Mouse (Mus musculus) lung, postnatal 0 days (tissue): Measurements from ENCODE around the gene Mrpl14.

Experiments
- CTCF ChIP-seq: IDR thresholded peaks from 2 replicates; pipeline ENCODE4 v1.5.1; 2016; ENCODE audit warnings: antibody characterized with exemption, mild to moderate bottlenecking
- EP300 ChIP-seq: IDR thresholded peaks from 2 replicates; pipeline ENCODE4 v1.6.1; 2016; ENCODE audit warnings: antibody characterized with exemption, mild to moderate bottlenecking, control low read depth

DNA sequence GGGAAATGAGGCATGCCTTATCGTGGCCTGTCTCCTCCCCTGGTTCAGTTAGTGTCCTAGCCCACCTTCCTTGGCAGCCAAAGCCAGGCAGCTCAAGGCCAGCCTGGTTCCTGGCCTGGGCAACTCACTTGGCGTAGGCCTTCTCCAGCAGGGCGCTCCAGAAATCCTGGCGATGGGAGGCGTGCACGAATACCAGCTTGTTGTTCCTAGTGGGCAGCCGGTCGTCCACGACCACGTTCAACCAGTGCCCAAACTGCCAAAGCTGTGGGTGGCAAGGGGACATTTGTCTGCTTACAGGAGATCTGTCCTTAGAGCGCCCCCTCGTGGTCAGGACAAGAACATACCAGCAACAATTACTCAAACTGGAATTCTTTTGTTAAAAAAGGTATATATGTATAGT, 43.4 kb upstream of the Mrpl14 start:
- TF ChIP-seq CTCF (peak; percentile 93), EP300 (no peak)
